ENCODE assay signal across 8 mouse cellular contexts in genomic region chr12:86802005-86802671, GRCm38 (mm10).
DNase-seq lines count a peak whose midpoint lies in the region; ATAC-seq lines count a peak whose summit lies in the region.

No protein-coding gene starts in this region.

- H3K4me1 ChIP-seq in intestine, embryonic 14.5 days (replicated peaks; ENCODE audit: control insufficient read depth, insufficient read depth, low read length) = peaks cover 73% of the 10 kb centered on the region
- H3K4me1 ChIP-seq in liver, embryonic 11.5 days (replicated peaks; ENCODE audit: control insufficient read depth, insufficient read depth, low read length) = peaks cover 60% of the 10 kb centered on the region
- peaks cover 87% of the 10 kb centered on the region for H3K4me1 ChIP-seq in neural tube, embryonic 13.5 days (replicated peaks)

- H3K36me3 ChIP-seq in intestine, embryonic 14.5 days (ENCODE audit: control insufficient read depth, insufficient read depth, low read length) = no peaks in the 10 kb centered on the region
- no peaks in the 10 kb centered on the region for H3K36me3 ChIP-seq in liver, embryonic 11.5 days (ENCODE audit: control insufficient read depth, insufficient read depth, low read length)
- H3K36me3 ChIP-seq in neural tube, embryonic 13.5 days = no peaks in the 10 kb centered on the region

- H3K4me3 ChIP-seq in intestine, embryonic 14.5 days (ENCODE audit: low read depth, low read length) = no peak overlapping the region
- no peak overlapping the region for H3K4me3 ChIP-seq in liver, embryonic 11.5 days (ENCODE audit: low read depth, low read length)
- H3K4me3 ChIP-seq in neural tube, embryonic 13.5 days = no peak overlapping the region

- H3K27me3 ChIP-seq in intestine, embryonic 14.5 days (replicated peaks; ENCODE audit: control insufficient read depth, insufficient read depth, low read length) = no peaks in the 10 kb centered on the region
- peaks cover 5% of the 10 kb centered on the region; the same call in 1 of the 2 replicates for H3K27me3 ChIP-seq in liver, embryonic 11.5 days (replicated peaks; ENCODE audit: control insufficient read depth, insufficient read depth, low read length)
- H3K27me3 ChIP-seq in neural tube, embryonic 13.5 days = no peaks in the 10 kb centered on the region

- H3K9ac ChIP-seq in intestine, embryonic 14.5 days (ENCODE audit: low read length) = peak overlapping the region; percentile 29; the same call in 1 of the 2 replicates
- no peak overlapping the region for H3K9ac ChIP-seq in liver, embryonic 11.5 days (ENCODE audit: low read depth, low read length)
- peak overlapping the region; percentile 65 for H3K9ac ChIP-seq in neural tube, embryonic 13.5 days

- peak; percentile 26; the same call in 1 of the 2 replicates for ATAC-seq in intestine, embryonic 14.5 days (replicated peaks; ENCODE audit: low FRiP score, low TSS enrichment, low read depth)
- ATAC-seq in liver, embryonic 11.5 days (replicated peaks; ENCODE audit: low FRiP score) = 0 out of 2 replicates have a peak, but pooled peaks have one; percentile 12
- peak; percentile 38; the same call in 1 of the 2 replicates for ATAC-seq in neural tube, embryonic 13.5 days (ENCODE audit: low read depth)
- no peak for ATAC-seq in erythroid progenitor cell, adult 5-6 weeks (replicated peaks; ENCODE audit: low FRiP score, poor library complexity, severe bottlenecking)

- 4% methylated on average over 17 of the region's 17 CpGs for WGBS in intestine, embryonic 14.5 days
- 15% methylated on average over 17 of the region's 17 CpGs for WGBS in liver, embryonic 11.5 days
- WGBS in neural tube, embryonic 13.5 days = 3% methylated on average over 17 of the region's 17 CpGs

- no peaks in the 10 kb centered on the region for H3K9me3 ChIP-seq in intestine, embryonic 14.5 days (ENCODE audit: control insufficient read depth, low read length)
- H3K9me3 ChIP-seq in liver, embryonic 11.5 days (ENCODE audit: control insufficient read depth, low read length) = no peaks in the 10 kb centered on the region
- no peaks in the 10 kb centered on the region for H3K9me3 ChIP-seq in neural tube, embryonic 13.5 days

- H3K4me2 ChIP-seq in intestine, embryonic 14.5 days (ENCODE audit: low read length) = peak overlapping the region; percentile 41
- H3K4me2 ChIP-seq in liver, embryonic 11.5 days = peak overlapping the region; percentile 66
- peak overlapping the region; percentile 44 for H3K4me2 ChIP-seq in neural tube, embryonic 13.5 days

- peak; percentile 55 for DNase-seq in urinary bladder, postnatal 14 days (ENCODE audit: low spot score)
- no peak for DNase-seq in urinary bladder, adult 2 months (ENCODE audit: low spot score)
- DNase-seq in cerebellum, postnatal 14 days = peak; percentile 46 to 59
- peak; percentile 67 for DNase-seq in gastrocnemius, postnatal 25 days
- peak; percentile 71 for DNase-seq in intestine, embryonic 14.5 days (ENCODE audit: low spot score)
- DNase-seq in liver, embryonic 11.5 days (ENCODE audit: low spot score) = no peak

- peak overlapping the region; percentile 92 for H3K27ac ChIP-seq in intestine, embryonic 14.5 days (ENCODE audit: low read depth)
- H3K27ac ChIP-seq in liver, embryonic 11.5 days (ENCODE audit: low read depth, low read length) = peak overlapping the region; percentile 90
- peak overlapping the region; percentile 99 for H3K27ac ChIP-seq in neural tube, embryonic 13.5 days (replicated peaks)

Comparison
In these comparisons a context has a peak if more than half of its experiments do, and no peak if none do; other contexts are left out.
1. DNase-seq: peak in urinary bladder, postnatal 14 days (single experiment), cerebellum, postnatal 14 days (2 of 2), gastrocnemius, postnatal 25 days (single experiment) and intestine, embryonic 14.5 days (single experiment); none in urinary bladder, adult 2 months (single experiment) and liver, embryonic 11.5 days (single experiment).
2. Peak in every context shown above with its lines, with median percentiles within 50 percentile points of each other: H3K27ac ChIP-seq and H3K4me2 ChIP-seq.